Mouse (Mus musculus) lung, adult 2 months (tissue): ENCODE data around the gene Supt3.

Experiments
- CTCF ChIP-seq: fragments of 200-500 bp; IDR thresholded peaks from 2 replicates; pipeline ENCODE4 v1.5.1; 2011; ENCODE audit warnings: mild to moderate bottlenecking, low read length, control low read depth; ENCODE audit not compliant: insufficient read depth
- POLR2A ChIP-seq: fragments of 200-500 bp; IDR thresholded peaks from 2 replicates; pipeline ENCODE4 v1.6.1; 2011; ENCODE audit warnings: low read depth, mild to moderate bottlenecking, control low read depth, low read length, borderline replicate concordance; ENCODE audit errors: extremely low read depth

- TF ChIP-seq POLR2A (no peak), CTCF (no peak)
These were observed 270.3 kb downstream of the Supt3 start for GRCm38 (mm10) chr17:45047236-45047635.
